Mouse (Mus musculus): ENCODE data around the gene E2f6.
A peak's percentile ranks its signal among the peaks of the same experiment; 100 is the strongest.

- TF ChIP-seq ZC3H11A (IDR thresholded peaks at IDR 0.05; ENCODE audit: low read depth, low read length), result no peak
- peak; percentile 56 to 80 for TF ChIP-seq EP300 (IDR thresholded peaks at IDR 0.05; ENCODE audit: low read depth in 1 of 2, low read length in 2 of 2)
- TF ChIP-seq TBP (IDR thresholded peaks at IDR 0.05; ENCODE audit: low read depth, low read length), result no peak
- no peak for TF ChIP-seq POLR2A (IDR thresholded peaks at IDR 0.05; ENCODE audit: control insufficient read depth in 1 of 2, insufficient read depth in 1 of 2, low read depth in 1 of 2, low read length in 2 of 2, poor library complexity in 1 of 2)
- TF ChIP-seq MYB (IDR thresholded peaks at IDR 0.05; ENCODE audit: low read depth, low read length), result no peak
- no peak for TF ChIP-seq MYC (IDR thresholded peaks at IDR 0.05; ENCODE audit: low read depth, low read length)
- no peak for TF ChIP-seq ZMIZ1 (IDR thresholded peaks at IDR 0.05; ENCODE audit: low read depth, low read length)
- no peak for TF ChIP-seq CTCF (IDR thresholded peaks at IDR 0.05 in 2 of 3, conservative IDR thresholded peaks at IDR 0.05 in 1 of 3; ENCODE audit: control insufficient read depth in 1 of 3, insufficient read depth in 1 of 3, low read depth in 2 of 3, low read length in 3 of 3, poor library complexity in 1 of 3, severe bottlenecking in 1 of 3)
Observed at GRCm38 (mm10) chr12:16840842-16841782, 30.3 kb downstream of the E2f6 start.
